Comparison of ENCODE assay signal across 17 mouse cellular contexts in the genomic region with DNA sequence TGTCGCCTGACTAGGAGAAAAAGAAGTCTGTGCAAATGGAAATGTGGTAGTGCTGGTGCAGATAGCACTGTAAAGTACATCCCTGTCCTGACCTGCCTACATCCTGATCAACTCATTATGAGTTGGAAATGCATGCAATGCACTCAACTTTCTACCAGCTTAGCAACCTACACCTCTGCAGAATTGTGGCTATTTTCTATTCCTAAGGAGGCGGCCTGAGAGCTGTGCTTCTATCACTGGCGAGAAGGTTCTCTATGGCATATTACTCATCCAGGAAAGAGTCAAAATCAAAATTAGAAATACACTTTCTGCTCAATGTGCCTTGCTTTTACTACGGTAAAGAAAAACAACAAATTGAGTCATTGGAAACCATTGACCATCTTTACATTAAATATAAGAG.
"Had no signal": no experiment of that assay in that cellular context is flagged by ENCODE, and none has a peak within 500 bp of the region (broad histone marks: within the 10 kb centered on the region; RNA-seq: fewer than 3 reads in every experiment).

No protein-coding gene starts in this region.

- DNase-seq: lung, adult 18-20 months; lung, embryonic 14.5 days; lung, postnatal 10 days; lung, postnatal 4 days; midbrain, embryonic 14.5 days; retina, postnatal 1 day; right cerebral cortex, postnatal 4 days; spleen, adult 18-20 months; thymus, adult 2 months; thymus, postnatal 25 days; thymus, postnatal 4 days had no signal

- H3K27ac ChIP-seq: liver, embryonic 14.5 days; midbrain, embryonic 10.5 days; midbrain, embryonic 12.5 days; neural tube, embryonic 13.5 days; neural tube, embryonic 15.5 days had no signal

- H3K4me3 ChIP-seq: midbrain, embryonic 10.5 days; midbrain, embryonic 12.5 days; myocyte; neural tube, embryonic 13.5 days; neural tube, embryonic 15.5 days had no signal
